Mouse (Mus musculus): ENCODE results near the gene Rims4.

DNA sequence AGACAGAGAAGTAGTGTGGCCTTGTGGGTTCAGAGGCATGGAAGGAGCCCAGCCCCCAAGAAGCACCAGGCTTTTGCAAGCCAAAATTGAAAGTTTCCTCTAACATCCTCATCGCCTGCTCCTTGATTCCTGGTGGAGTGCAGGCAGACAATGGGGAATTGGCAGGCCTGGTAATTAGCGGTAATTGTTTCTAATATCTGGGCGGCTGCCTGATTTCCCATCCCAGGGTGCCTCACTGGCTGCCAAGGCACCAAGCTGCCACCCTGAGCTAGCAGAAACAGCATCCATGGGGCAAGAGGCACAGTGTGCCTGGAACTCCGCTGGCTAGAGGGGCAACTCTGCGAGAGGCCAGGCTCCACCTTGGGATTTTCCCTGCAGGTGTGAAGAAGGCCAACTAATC is 48.7 kb downstream of the Rims4 start:
- TF ChIP-seq CTCF (IDR thresholded peaks at IDR 0.05; ENCODE audit: borderline replicate concordance, extremely low read depth, insufficient read depth, insufficient read length) (no peak), POLR2A (IDR thresholded peaks at IDR 0.05; ENCODE audit: borderline replicate concordance, extremely low read depth, insufficient read depth, insufficient read length, poor library complexity, severe bottlenecking) (no peak)

All from brain, embryonic 14.5 days (tissue).